Mouse (Mus musculus) cerebellum, postnatal 4 days (tissue): ENCODE data around the gene Gm10198.

Experiments
- DNase-seq, 2 experiments: peaks; one replicate each; pipeline ENCODE4 v3.0.0; 2022; ENCODE audit warnings: low spot score in 2 of 2, mixed read lengths in 1 of 2

The Gm10198 gene

DNA sequence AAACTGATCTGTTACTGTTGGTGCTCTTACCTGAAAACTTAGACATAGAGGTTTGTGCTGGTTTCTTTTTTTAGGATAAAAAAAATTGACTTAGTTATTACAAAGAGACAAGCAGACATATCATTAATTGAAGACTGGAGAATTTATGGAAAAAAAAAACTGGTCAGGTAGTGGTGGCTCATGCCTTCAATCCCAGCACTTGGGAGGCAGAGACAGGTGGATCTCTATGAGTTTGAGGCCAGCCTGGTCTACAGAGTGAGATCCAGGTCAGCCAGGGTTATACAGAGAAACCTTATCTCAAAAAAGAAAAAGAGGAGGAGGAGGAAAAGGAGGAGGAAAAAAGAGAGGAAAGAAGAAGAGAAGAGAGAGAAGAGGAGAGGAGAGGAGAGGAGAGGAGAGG is at the start of gene Gm10198:
Gm10198 (plus strand) TSS at position 301 of the 400 bp plus-strand sequence.
- no peak for DNase-seq

DNA sequence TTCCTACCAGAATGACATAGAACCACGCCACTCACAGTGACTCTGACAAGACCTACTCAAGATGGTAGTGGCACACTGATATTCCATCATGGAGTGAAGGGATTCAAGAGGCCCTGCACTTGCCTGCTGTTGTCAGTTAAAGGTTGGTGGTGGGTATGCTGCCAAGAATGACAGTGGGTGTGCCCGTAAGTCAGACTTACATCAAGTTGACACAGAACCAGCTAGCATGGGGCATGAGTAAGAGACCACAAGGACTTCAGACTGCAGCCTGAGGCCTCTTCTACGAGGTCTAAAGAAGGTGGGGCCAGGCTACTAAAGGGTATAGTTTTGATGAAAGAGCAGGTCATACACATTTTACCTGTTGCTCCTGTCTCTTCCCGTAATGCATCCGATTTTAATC is 47.3 kb upstream of the Gm10198 start:
- DNase-seq, result no peak

DNA sequence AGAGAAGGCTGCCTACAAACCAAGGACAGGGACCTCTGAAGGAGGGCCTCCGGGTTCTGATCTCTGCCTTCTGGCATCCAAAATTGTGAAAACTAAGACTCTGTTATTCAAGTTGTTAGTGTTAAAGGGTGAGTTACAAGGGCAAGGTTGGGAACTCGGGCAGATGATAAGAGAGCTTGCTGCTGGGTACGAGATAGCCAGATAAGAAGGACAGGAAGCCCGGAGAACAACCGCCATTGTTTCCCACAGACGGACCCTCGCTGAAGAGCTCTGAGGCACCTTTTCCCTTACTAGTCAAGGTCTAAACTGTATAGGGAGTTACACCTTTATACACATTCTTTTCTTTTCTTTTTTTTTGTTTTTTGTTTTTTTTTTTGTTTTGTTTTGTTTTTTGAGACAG is 39.8 kb upstream of the Gm10198 start:
- DNase-seq, result no peak

DNA sequence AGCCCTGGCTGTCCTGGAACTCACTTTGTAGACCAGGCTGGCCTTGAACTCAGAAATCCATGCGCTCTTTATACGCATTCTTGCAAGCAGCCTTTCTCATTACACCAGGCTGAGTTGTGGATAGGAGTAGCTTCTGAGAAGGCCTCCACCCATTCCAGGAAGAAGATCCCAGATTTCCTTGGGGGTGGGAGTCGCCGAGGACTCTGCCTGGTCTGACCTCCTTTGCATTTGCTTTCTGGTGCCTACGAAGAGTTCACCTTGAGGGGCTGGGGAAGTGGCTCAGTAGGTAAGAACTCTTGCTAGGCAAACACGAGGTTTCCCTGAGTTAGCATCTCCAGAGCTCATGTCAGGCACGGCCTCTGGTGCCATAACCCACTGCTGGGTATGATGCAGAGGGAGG is 39.4 kb upstream of the Gm10198 start:
- DNase-seq, result no peak

DNA sequence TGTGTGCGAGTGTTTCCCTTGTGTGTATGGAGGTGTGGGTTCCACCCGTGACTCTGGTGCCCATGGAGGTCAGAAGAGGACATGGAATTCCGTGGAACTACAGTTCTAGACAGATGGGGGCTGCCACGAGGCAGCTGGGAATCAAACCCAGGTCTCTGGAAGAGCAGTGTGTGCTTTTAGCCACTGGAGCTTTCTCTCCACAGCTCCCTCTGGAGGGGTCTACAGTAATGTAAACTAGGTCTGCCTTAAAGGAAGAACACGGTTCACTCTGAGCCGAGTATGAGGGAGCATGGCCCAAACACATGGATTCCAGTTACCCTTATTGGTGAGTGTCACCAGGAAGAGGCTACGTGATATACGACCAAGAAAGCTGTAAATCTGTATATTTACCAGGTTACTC is 38.6 kb upstream of the Gm10198 start:
- no peak for DNase-seq

DNA sequence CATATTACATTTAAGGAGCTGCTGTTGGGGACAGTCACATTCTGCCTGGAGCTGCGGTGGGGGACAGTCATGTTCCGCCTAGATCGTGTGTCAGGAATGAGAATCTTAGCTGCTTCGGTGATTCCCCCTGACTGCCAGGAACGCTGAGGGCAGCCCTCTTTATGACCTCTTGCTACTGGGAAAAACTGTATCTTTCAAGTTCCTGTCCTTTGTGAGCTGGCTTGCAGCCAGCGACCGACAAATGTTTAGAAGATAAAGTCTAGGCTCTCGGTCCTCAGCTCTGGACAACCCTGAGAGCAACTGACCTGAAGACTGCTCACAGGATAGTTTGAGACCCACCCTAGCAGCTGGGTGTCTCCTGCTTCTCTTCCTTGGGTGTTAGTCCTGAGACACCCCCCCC is 37.3 kb upstream of the Gm10198 start:
- no peak for DNase-seq

DNA sequence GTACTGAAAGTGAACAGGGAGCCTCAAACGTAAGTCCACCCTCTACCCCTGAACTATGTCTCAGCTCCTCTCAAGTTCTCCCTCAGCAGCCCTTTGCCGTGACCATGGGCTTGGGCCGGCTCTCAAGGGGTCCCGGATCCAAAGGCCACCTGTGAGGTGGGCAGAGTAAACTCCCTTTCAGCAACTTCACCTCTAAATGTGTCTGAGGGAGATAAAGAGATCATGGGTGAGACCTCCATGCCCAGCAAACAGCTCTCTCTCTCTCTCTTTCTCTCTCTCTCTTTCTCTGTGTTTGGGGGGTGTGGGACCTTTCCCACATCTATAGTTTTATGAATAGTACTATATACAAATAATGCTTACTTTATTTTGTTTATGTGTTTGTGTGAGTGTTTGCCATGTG is 36.2 kb upstream of the Gm10198 start:
- no peak for DNase-seq

DNA sequence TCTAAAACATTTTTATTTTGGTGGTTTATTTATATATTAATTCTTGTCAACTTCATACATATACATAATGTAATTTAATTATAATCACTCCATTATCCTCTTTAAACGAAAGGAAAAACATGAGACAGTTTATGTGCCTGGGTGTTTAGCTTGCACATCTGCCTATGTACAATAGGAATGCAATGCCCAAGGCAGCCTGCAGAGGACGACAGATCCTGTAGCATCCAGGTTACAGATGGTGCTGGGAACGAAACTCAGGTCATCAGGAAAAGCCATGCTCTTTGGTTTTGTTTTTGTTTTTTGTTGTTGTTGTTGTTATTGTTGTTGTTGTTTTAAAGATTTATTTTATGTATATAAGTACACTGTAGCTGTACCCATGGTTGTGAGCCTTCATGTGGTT is 32.4 kb upstream of the Gm10198 start:
- no peak for DNase-seq

DNA sequence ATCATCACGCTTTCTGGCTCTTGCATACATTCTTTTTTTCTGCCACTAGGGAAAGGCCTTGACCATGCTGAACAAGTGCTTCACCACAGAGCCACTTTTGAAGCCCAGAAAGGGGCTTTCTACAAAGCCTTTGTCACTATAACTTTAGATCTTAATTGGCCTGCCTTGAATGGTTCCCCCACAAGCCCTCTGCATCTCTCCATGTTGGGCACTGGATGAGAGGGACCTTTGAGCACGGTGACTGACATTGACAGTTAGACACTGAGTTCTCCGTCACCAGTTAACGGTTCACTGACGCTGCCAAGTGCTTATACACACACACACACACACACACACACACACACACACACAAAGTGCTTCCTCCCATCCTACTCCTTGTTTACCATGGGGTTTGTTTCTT is 30.0 kb upstream of the Gm10198 start:
- no peak for DNase-seq

DNA sequence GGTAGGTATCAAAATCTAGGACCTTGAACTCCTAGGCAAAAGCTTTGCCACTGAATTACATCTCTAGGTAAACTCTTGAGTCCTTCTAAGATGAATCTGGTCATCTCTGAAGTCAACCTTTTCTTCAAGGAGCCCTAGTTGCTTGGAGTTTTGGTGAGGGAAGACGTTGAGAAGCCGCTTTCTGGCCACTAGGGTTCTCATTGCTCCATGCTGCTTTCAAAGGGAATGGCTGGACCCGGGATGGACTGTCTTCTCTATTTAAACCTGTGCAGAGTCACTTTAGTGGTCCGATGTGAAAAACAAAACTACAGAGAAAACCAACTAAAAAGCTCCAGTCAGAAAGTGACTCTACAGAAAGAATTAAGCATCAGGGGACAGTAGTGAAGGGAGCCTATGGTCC is 18.4 kb upstream of the Gm10198 start:
- DNase-seq, result no peak

DNA sequence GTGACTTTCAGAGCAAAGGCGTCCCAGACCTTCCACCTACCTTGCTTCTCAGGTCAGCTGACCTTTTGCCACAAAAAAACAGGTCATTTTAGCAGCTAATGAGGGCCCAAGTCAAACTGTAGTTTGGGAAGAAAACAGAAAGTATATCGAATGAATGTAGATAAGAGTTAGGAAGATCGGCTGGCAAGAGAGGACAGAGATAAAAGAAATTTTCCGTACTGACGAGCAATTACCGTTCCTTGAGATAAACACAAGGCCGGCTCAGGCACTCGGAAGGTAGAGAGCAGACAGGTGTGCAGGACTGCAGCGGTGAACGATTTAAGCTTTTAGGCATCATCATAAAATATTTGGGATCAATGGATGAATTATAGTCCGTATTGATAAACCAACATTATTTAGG is 15.4 kb upstream of the Gm10198 start:
- DNase-seq, result no peak

DNA sequence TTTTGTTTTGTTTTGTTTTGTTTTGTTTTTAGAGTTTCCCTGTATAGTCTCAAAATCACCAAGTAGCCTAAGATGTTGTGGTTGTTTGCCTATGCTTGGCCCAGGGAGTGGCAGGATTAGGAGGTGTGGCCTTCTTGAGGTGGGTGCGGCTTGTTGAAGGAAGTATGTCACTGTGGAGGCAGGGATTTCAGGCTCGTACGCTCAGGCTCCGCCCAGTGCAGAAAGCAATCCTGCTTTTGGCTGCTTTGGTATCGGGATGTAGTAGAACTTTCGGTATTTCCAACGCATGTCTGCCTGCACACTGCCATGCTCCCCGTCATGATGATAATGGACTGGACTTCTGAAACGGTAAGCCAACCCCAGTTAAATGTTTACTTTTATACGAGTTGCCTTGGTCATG is 12.5 kb upstream of the Gm10198 start:
- DNase-seq, result no peak

DNA sequence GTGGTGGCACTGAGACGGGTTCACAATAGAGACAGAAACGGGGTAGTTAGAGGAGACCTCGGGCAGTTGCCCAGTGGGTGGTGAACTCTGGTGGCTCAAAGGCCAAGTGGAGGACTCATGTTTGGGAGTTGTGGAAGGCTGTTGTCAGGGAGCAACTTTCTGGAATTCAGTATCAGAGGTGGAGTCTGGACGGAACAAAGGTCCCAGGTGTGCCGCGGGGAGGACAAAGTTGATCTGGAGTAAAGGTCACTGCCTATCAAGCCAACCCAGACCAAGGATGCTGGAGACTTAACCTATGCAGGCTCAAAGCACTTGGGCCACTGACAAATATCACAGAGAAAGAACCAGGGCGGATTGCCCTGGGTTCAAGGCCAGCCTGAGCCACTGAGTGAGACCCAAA is 5.5 kb downstream of the Gm10198 start:
- DNase-seq, result no peak

DNA sequence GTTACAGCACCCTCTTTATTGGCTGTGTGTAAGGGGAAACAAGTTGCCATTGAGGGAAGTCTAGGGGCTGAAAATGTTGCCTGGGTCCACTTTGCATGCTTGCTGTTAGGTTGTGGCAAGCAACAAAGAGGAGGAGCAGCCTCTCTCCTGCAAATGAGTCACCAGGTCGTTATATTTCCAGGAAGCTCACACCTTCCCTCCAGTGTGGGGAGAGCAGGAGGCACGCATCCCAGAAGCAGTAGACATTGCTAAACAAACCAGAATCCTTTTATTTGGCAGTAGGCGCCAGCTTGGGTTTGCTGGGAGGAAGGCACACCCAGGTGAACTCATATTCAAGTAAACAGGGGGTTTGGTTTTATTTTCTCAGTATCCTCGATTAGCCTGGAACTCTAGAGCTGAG is 8.8 kb downstream of the Gm10198 start:
- DNase-seq, result no peak

DNA sequence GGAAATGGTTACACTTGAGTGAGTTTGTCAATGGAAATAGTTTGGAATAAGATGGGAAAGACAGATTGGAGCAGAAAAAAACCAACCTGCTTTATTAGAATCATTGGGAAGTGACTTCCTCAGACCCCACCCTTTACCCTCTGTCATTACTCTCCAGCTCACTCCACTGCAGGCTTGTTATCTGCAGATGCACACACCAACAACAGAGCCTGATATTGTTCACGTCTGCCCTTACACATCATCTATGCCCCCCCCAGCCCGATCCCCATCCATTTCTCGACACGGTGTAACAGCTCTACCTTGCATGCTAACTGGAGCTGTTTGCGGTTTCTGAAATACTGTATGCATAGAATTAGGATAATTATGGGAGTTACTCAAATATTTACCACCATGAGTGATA is 12.2 kb downstream of the Gm10198 start:
- DNase-seq, result no peak

DNA sequence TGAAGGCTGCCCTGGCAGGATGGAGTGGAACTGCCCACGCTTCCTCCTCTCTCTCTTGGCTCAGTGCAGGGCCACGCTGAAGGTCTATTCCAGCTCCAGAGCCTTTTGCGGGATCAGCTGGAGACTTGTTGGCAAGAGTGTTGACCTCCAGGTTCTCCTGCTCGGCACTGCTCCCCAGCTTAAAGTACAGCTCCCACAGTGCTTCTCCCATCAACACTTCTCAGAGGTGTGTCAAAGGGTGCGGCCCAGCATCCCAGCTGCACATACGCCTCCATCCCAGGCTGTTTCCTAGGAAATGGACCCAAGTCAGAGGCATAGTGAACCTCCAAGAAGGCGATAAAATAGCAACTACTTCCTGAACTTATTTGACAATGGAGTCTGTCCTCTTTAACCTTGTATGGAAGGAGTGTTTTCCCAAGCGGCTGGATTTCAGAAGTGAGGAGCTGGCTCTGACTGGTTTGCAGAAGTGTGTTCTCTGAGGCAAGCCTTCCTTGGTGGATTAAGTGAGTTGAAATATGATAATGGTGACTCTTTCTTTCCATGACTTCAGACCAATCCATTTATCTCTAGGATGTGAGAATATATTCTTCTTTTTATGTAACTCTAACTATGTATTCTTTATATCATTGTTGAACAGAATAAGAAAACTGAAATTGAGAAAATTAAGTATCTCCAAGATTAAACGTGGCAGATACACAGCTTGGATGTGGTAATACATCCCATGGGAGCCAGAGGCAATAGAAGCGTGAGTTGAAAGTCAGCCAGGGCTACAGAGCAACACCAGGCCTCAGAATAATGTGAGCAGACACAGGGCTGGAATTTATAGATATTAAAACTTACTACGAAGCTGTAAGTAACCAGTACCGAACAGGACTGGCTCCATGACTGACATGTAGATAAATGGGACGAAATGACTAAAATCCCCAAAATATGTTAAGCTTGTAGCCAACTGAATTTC is 23.9 kb downstream of the Gm10198 start:
- no peak for DNase-seq

DNA sequence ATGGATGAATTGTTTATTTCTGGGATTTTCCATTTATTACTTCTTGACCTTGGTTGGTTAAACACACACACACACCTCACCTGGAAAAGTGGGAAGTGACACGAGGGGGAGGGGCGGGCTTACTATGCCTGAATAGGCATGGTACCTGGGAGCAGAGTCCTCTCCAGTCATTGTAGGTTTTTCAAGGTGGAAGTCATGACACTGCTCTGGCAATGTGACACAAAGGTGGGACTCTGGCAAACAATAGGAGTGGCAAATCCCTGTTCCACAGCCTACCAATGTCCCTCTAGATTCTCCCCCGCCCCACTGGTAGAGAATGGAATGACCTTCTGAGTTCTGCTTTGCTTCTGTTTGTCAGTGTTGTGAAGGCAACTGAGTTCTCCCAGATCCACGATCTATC is 27.8 kb downstream of the Gm10198 start:
- no peak for DNase-seq

DNA sequence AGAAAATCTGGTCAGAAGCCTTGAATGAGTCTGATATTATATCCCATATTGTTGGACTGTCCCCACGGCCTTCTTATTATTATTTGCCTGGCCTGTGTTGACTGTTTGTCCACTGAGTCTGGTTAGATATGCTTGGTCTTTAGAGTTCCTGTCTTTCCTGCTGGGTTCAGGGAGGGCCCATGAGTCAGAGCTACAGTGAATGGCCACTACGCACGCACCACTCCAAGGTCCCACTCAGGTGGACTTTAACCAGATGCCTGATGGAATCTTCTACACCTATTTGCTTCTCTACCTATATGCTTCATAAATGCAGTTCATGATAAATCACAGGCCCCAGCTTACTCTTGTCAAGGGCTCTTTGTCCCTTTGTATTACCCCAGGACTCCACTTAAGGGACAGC is 29.8 kb downstream of the Gm10198 start:
- no peak for DNase-seq

DNA sequence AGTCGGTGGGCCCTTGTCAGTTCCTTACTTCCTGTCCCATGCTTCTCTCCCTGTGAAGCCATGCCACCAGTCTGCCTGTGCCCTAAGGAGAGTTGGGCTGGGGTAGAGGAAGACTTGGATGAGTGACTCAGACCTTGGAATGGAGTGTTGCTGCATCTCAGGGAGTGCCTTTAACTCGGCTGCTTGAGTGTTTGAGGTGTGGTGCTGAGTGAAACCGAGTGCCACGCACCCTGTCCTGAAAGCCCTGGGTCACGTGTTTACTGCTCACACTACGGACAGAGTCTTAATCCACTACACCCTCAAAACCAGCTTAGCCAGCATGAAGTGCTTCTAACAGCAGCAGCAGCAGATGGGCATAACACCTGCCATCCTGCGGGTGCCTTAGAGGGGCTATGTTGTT is 30.5 kb downstream of the Gm10198 start:
- no peak for DNase-seq

DNA sequence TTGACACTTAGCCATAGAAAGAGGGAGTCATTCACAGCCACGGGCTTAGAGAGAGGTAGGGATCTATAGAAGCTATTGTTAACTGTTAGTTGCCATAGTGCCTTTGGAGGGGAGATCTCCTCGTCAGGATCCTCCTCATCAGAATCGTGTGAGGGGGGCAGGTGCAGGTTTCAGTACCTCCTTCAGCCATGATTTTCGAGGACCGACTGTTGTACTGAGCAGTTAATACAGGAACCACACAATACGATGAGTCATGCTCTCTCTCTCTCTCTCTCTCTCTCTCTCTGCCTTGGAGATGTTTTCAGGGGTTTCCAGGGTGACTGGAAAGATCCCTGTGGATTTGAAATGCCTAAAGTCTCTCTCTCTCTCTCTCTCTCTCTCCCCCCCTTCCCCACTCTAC is 31.5 kb downstream of the Gm10198 start:
- DNase-seq, result no peak

DNA sequence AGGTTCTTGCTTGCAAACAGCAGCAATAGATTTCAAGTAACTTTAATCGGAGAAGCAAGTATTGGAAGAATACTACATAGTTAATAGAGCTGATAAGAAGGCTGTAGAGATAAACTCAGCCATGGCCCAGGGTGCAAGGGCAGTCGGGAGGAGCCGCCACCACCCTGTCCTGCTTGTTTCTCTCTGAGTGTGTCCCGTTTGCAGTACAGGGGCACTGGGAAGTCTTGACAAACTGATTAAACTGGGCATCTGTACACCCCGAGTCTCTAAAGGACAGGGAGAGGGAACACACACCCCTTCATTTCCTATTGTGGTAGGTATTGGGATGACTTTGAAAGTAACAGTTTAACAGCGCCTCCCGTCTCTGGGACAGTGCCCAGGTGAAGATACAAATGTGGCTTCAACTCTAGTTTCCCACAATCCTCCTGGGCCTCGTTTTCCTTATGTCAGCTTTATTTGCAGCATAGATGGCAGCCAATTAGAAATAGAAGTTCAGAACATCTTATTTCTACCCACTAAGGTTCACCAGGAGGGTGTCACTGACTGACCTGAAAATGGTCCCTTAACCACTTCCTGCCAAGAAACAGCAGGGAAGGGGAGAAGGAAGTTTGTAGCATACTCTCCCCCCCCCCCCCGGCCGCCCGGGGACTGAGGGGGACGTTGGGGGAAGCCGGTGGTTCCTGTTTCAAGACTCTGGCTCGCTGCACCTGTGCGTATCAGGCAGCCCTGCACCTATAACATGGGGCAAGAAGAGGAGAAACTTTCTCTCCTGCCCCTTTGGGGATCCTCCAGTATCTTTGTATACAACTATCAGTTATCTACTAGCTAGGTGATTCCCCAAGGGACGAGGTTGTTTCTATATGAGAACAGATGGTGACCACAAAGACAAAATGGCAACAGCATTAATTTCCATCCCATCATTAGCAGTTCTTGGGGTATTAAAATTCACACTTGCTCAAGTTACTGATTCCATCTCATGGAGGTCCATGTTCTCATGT is 41.9 kb downstream of the Gm10198 start:
- DNase-seq, result no peak

DNA sequence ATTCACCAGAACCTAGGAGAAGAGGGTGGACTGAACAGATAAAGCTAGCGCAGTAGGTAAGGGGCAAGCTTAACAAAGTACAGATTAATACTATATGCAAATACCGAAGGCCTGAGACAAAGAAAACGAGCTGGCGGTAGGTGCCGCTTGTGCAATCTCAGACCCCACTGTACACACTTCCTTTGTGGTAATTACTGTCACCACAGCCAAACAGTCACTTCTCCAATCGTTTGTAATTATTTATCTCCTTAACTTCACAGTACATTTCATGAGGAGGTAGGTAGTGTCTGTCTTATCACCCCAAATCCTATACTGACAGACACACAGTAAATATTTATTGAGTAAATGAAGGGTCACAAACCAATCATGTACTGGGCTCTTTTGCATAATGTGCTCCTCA is 47.7 kb downstream of the Gm10198 start:
- no peak for DNase-seq
